Mouse (Mus musculus): ENCODE results near the gene Syne1.

GRCm38 (mm10) chr10:5453830-5454229 is 97.5 kb downstream of the Syne1 start:
- TF ChIP-seq USF2 (IDR thresholded peaks at IDR 0.05; ENCODE audit: borderline replicate concordance in 1 of 2, insufficient read depth in 1 of 2, low read depth in 1 of 2, low read length in 2 of 2) = no peak
- TF ChIP-seq POLR2A (IDR thresholded peaks at IDR 0.05; ENCODE audit: control insufficient read depth in 1 of 2, insufficient read depth in 1 of 2, low read depth in 1 of 2, low read length in 2 of 2, poor library complexity in 1 of 2) = no peak
- TF ChIP-seq HCFC1 (IDR thresholded peaks at IDR 0.05; ENCODE audit: low read depth, low read length) = no peak
- no peak for TF ChIP-seq USF1 (IDR thresholded peaks at IDR 0.05; ENCODE audit: low read depth, low read length)
- TF ChIP-seq ETS1 (IDR thresholded peaks at IDR 0.05; ENCODE audit: low read depth, low read length) = no peak
- TF ChIP-seq CTCF (IDR thresholded peaks at IDR 0.05 in 2 of 3, conservative IDR thresholded peaks at IDR 0.05 in 1 of 3; ENCODE audit: control insufficient read depth in 1 of 3, insufficient read depth in 1 of 3, low read depth in 2 of 3, low read length in 3 of 3, poor library complexity in 1 of 3, severe bottlenecking in 1 of 3) = no peak

Data from MEL (cell line).